Mouse (Mus musculus) testis, adult 2 months (tissue): Measurements from ENCODE around the gene Spata31d1a.

ENCODE experiments used
- CTCF ChIP-seq: fragments of 200-500 bp; IDR thresholded peaks from 2 replicates; pipeline ENCODE4 v1.5.1; 2012; ENCODE audit warnings: low read depth, mild to moderate bottlenecking, inconsistent platforms, low read length, moderate library complexity; ENCODE audit not compliant: control insufficient read depth, insufficient read depth, insufficient replicate concordance
- POLR2A ChIP-seq: fragments of 200-500 bp; IDR thresholded peaks from 2 replicates; pipeline ENCODE4 v1.6.1; 2012; ENCODE audit warnings: low read depth, mild to moderate bottlenecking, inconsistent platforms, low read length, moderate library complexity; ENCODE audit not compliant: control insufficient read depth

DNA sequence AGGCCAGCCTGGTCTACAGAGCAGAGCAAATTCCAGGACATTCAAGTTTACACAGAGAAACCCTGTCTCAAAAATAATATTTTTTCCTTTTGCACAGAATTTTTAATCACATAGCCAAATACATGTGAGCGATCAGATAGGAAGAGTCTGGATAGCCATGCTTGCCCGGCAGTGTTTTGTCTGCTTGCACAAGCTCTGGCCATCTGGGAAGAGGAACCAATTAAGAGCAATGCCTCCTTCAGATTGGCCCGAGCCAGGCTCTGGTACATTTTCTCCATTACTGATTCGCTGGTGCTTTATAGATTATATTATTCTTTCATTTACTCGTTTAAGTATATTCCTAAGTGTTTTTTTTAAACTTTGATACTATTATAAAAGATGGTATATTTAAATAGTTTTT, 42.4 kb downstream of the Spata31d1a start:
- TF ChIP-seq CTCF = no peak
- TF ChIP-seq POLR2A = no peak
